Mouse (Mus musculus) lung, postnatal 0 days (tissue): ENCODE measurements at regions not wholly inside any gene's neighbourhood (a gene's known extent, or its start where the extent isn't known, plus 50 kb on each side); places are given as distances from the start of the nearest gene placed in this dataset.

Experiments used
- CTCF ChIP-seq: IDR thresholded peaks from 2 replicates; pipeline ENCODE4 v1.5.1; 2016; ENCODE audit warnings: antibody characterized with exemption, mild to moderate bottlenecking
- EP300 ChIP-seq: IDR thresholded peaks from 2 replicates; pipeline ENCODE4 v1.6.1; 2016; ENCODE audit warnings: antibody characterized with exemption, mild to moderate bottlenecking, control low read depth

- TF ChIP-seq CTCF, result no peak
- no peak for TF ChIP-seq EP300
Measured at GRCm38 (mm10) chr8:90151477-90151876, 196.7 kb downstream of the Tox3 start.
